Mouse (Mus musculus) C2C12 (cell line): Measurements from ENCODE around the gene Igsf21. TPM values are rescaled to one million over a fixed set of nuclear protein-coding genes. Genes with fewer than 3 reads are reported as not detected.

Experiments
- H3K27me3 ChIP-seq: one replicate; pipeline ENCODE4 v1.6.1; 2011; ENCODE audit not compliant: control insufficient read depth, insufficient read depth, insufficient read length
- H3K36me3 ChIP-seq: one replicate; pipeline ENCODE4 v1.6.1; 2011; ENCODE audit not compliant: control insufficient read depth, insufficient read depth
- H3K4me3 ChIP-seq: one replicate; pipeline ENCODE4 v1.5.1; 2011; ENCODE audit warnings: mild to moderate bottlenecking, control low read depth; ENCODE audit not compliant: poor library complexity, insufficient read depth, severe bottlenecking
- H3K79me2 ChIP-seq: one replicate; pipeline ENCODE4 v1.6.1; 2011; ENCODE audit not compliant: control insufficient read depth, insufficient read depth
- H3K79me3 ChIP-seq: one replicate; pipeline ENCODE4 v1.6.1; 2011; ENCODE audit warnings: low read depth, control low read depth
- H3ac ChIP-seq: one replicate; pipeline ENCODE3; 2011; ENCODE audit warnings: low read depth; ENCODE audit not compliant: control insufficient read depth, insufficient read length
- CEBPB ChIP-seq: IDR thresholded peaks from one replicate; pipeline ENCODE4 v1.6.1; 2011; ENCODE audit warnings: low read depth, mild to moderate bottlenecking, control low read depth, moderate library complexity
- CTCF ChIP-seq: IDR thresholded peaks from one replicate; pipeline ENCODE4 v1.5.1; 2011; ENCODE audit not compliant: control insufficient read depth, insufficient read depth, insufficient read length
- FOSL1 ChIP-seq: IDR thresholded peaks from one replicate; pipeline ENCODE4 v1.8.0; 2011; ENCODE audit warnings: mild to moderate bottlenecking, low read length; ENCODE audit not compliant: poor library complexity, insufficient read depth, severe bottlenecking
- MAX ChIP-seq: IDR thresholded peaks from one replicate; pipeline ENCODE4 v1.6.1; 2011; ENCODE audit warnings: mild to moderate bottlenecking, control low read depth
- MYOD1 ChIP-seq: IDR thresholded peaks from one replicate; pipeline ENCODE4 v1.6.1; 2011; ENCODE audit warnings: low read depth; ENCODE audit not compliant: control insufficient read depth, insufficient read length
- MYOG ChIP-seq: IDR thresholded peaks from one replicate; pipeline ENCODE4 v1.6.1; 2011; ENCODE audit not compliant: control insufficient read depth, insufficient read length; ENCODE audit errors: extremely low read depth
- USF1 ChIP-seq: IDR thresholded peaks from one replicate; pipeline ENCODE4 v1.6.1; 2011; ENCODE audit warnings: low read depth, mild to moderate bottlenecking, control low read depth, moderate library complexity
- polyA plus RNA-seq: library from polyadenylated mRNA; unstranded; fragments of >200 nt; fragmentation: generic; extraction: Trizol; gene quantifications from one replicate; pipeline ENCODE4 v1.2.1, GENCODE M21; 2012; ENCODE audit warnings: missing spikeins

The Igsf21 gene
- polyA plus RNA-seq, 1 experiment, result not detected

DNA sequence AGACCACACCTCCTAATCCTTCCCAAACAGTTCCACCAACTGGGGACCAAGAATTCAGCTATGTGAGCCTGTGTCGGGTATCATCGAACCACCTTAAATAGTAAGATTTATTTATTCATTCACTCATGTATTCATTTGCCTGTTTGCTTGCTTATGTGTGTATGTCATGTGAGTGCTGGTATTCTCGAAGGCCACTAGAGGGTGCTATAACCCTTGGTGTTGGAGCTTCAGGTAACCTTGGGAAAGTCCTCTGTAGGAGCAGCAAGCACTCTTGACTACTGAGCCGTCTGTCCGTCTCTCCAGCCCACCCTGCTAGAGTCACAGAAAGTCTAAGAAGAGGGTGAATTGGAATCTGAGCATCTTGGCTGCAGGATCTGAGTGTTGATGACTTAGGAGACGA lies 103.4 kb downstream of the Igsf21 start:
- TF ChIP-seq MYOD1 (no peak), CTCF (no peak), MYOG (no peak), USF1 (no peak), CEBPB (no peak), MAX (no peak), FOSL1 (no peak)
- Histone ChIP-seq H3K79me2 (no peaks in the 10 kb centered on the region), H3K36me3 (no peaks in the 10 kb centered on the region), H3K4me3 (no peak overlapping the region), H3K27me3 (peaks cover 4% of the 10 kb centered on the region), H3ac (no peak overlapping the region), H3K79me3 (no peaks in the 10 kb centered on the region)

DNA sequence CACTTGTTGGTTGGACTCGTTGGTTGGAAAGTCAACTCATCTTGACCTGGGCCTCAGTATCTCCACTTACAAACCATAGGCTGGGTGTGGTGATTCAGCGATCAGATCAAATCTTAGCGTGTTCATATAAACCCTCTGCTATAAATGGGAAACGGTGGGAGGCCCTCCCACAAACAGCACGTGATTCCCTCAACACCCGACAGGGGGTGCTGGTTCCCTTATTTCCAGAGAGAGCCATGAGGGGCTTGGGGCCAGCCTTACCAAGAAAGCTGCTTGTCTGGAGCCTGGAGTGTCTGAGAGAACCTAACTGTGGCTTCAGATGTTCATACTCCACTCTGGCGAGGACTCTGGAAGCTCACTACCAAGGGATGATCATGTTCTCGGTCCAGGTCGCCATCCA lies 106.1 kb downstream of the Igsf21 start:
- no peaks in the 10 kb centered on the region for H3K36me3 ChIP-seq
- no peak overlapping the region for H3K4me3 ChIP-seq
- no peaks in the 10 kb centered on the region for H3K79me3 ChIP-seq
- no peaks in the 10 kb centered on the region for H3K27me3 ChIP-seq
- H3ac ChIP-seq, result no peak overlapping the region
- no peaks in the 10 kb centered on the region for H3K79me2 ChIP-seq
- TF ChIP-seq MYOD1 (no peak), MAX (no peak), CEBPB (no peak), FOSL1 (no peak), USF1 (no peak), MYOG (no peak), CTCF (no peak)

DNA sequence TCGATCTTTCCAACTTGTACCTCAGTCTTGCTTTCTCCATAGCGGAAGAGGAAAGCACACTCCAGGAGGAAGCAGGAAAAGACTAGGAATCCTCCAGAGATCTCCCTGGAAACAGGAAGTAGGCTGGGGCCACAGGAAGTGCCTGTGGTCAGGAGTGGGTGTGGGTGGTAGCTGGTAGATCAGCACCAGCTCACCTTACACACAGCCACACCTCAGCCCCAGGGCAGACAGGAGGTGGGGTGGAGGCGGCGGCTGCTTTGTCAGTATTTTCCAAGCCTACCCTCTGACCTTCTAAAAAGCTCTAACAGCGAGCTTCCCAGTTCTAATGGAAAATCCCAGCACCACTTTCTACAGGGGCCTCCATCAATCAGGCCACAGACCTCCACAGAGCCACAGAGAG lies 107.7 kb downstream of the Igsf21 start:
- Histone ChIP-seq H3K4me3 (no peak overlapping the region), H3K79me2 (no peaks in the 10 kb centered on the region), H3ac (no peak overlapping the region), H3K79me3 (no peaks in the 10 kb centered on the region), H3K36me3 (no peaks in the 10 kb centered on the region), H3K27me3 (no peaks in the 10 kb centered on the region)
- TF ChIP-seq USF1, result no peak
- TF ChIP-seq FOSL1, result no peak
- no peak for TF ChIP-seq MYOG

DNA sequence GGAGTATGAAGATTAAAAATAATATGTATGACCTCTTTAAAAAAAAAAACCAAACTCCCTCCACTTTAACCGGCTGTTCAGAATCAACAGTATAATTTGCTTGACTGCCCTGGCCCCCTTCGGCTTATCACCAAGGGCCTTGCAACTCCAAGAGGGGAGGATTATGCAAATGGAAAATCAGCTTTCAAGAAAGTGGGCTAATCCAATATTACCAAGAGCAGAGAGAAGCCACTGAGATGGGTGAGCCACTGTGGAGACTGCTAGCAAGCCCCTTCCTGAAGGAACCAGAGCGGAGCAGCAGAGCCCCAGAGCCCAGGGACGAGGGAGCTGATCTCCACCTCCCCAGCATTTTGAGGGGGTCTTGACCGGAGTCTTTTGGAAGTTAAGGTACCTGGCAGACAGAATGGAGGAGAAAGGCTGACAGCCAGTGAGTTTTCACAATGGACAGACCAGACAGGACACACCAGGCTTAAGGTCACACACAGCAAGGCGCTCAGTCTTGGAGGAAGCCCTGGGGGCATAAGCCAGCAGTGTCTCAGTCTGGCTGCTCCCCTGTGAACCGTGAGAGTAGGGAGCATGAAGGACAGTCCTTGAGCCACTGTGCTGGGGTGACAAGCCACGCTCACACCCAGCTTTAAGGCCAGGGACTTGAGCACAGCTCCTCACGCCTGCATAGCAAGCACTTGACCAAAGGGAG lies 114.8 kb downstream of the Igsf21 start:
- Histone ChIP-seq H3K36me3 (no peaks in the 10 kb centered on the region), H3K79me3 (no peaks in the 10 kb centered on the region), H3K27me3 (peaks cover 15% of the 10 kb centered on the region), H3ac (no peak overlapping the region), H3K4me3 (no peak overlapping the region), H3K79me2 (no peaks in the 10 kb centered on the region)
- TF ChIP-seq USF1 (no peak), MYOG (no peak), MYOD1 (no peak), CTCF (no peak), CEBPB (no peak), FOSL1 (no peak)

DNA sequence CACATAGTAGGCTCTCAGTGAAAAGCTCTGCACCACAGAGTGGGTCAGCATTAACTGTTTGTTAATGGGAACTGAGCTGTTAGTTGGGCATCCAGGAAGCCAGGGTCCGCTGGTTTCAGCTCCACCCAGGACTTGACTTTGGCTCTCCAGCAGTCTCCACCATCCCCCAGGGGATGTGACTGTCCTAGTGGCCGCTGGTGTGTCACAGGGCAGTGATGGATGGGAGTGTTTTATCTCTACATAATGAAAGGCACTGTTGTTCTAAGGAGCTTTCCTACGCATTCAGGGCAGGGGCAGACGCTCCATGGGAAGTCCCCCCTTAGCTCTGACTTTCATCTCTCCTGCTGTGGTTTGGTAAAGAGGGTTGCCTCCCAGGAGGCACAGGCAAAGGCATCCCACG lies 115.4 kb downstream of the Igsf21 start:
- Histone ChIP-seq H3K4me3 (no peak overlapping the region), H3ac (no peak overlapping the region), H3K79me2 (no peaks in the 10 kb centered on the region), H3K27me3 (peaks cover 15% of the 10 kb centered on the region), H3K36me3 (no peaks in the 10 kb centered on the region), H3K79me3 (no peaks in the 10 kb centered on the region)
- no peak for TF ChIP-seq MYOG

DNA sequence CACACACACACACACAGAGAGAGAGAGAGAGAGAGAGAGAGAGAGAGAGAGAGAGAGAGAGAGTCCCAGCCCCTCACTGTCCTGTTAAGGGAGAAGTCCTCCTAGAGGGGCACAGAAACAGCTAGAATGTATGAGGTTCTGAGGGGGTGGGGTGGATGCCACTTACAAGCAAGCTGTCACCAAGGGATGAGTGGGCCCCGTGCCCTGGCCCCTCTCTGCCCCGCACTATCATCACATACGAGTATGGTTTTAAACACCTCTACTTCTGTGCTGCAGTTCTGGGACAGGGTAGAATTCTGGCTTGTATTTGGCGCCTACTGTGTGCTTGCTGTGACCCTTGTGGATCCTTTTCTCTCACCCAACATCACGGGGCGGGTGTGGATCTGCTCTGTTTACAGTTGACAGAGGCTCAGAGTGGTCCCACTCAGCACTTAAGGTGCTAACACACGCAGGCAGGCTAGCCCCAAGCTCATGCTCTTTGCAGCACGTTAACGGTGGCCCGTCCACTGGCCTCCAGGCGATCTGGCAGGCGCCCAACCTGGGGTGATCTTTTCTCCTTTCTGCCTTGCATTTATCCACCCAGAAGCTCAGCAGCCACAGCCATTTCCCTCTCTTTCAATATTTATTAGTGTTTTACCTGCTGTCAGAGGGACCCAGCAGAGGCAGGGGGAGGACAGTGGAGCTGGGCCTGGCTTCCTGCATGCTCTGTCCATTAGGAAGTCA lies 116.9 kb downstream of the Igsf21 start:
- Histone ChIP-seq H3K4me3 (no peak overlapping the region), H3K79me3 (no peaks in the 10 kb centered on the region), H3ac (no peak overlapping the region), H3K36me3 (no peaks in the 10 kb centered on the region), H3K79me2 (no peaks in the 10 kb centered on the region), H3K27me3 (peaks cover 15% of the 10 kb centered on the region)
- TF ChIP-seq CTCF (no peak), CEBPB (no peak), MYOG (no peak), MYOD1 (no peak), FOSL1 (no peak), USF1 (no peak), MAX (no peak)
